Mouse (Mus musculus): ENCODE measurements around the gene Lama5.

DNA sequence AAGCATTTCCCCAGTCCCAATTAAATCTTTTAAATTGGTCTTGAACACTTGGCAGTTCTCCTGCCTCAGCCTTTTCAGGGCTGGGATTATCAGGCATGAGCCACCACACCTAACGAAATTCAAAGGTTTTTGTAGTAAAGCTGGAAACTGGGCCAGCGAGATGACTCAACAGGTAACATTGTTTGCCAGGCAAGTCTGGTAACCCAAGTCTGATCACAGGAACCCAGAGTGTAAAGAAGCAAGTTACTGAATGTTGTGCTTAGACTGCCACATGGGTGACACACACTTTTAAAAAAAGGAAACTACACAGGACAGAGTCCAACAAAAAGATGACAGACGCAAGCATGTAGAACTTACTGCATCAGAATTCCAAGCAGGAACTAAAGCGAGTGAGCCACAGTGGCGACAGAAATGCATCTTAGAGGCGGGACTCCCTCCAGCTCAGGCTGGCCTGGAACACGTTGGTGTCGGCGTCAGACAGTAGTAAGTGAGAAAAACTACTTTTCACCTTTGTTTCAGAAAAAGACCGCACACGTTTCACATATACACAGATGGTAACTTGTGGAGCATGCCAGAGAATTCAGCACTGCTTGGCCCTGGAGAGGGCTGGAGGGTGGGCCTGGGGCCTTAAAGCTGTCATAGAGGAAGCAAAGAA is 55.4 kb downstream of the Lama5 start:
- no peak for TF ChIP-seq MYOG (IDR thresholded peaks at IDR 0.05; ENCODE audit: control insufficient read depth, extremely low read depth, insufficient read length)
- TF ChIP-seq CEBPB (IDR thresholded peaks at IDR 0.05; ENCODE audit: low read depth): no peak
- no peak for TF ChIP-seq CTCF (IDR thresholded peaks at IDR 0.05; ENCODE audit: control insufficient read depth, insufficient read depth, insufficient read length)
- TF ChIP-seq USF1 (IDR thresholded peaks at IDR 0.05; ENCODE audit: low read depth): no peak

All from C2C12 (cell line).